Mouse (Mus musculus): ENCODE data around the gene Xrcc3. TPM values are rescaled to one million over a fixed set of nuclear protein-coding genes. Genes with fewer than 3 reads are reported as not detected.
A peak's percentile ranks its signal among the peaks of the same experiment; 100 is the strongest.

Xrcc3 gene
- polyA plus RNA-seq, 1 experiment from 2014 or later: 10.8 TPM

DNA sequence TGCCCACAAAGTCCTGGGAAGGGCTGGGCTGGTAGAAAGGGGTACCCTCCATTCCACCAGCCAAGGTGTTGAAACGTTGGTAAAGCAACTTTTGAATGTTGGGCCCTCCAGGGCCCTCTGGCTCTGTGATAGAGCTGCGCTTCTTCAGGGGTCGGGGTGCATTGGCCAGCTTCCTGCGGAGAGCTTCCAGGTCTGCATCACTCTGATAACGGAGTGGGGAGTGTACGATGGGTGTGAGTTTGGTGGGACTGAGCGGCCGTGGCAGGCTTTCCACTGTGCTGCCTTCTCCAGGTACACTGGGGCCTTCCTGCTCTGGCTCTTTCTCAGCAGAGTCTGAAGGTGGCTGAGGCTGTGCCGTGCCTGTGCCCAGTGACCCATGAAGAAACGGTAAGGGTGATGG lies 19.8 kb upstream of the Xrcc3 start:
- Histone ChIP-seq H3K4me2 (replicated peaks) (no peak overlapping the region), H3K9me3 (no peaks in the 10 kb centered on the region), H3K27me3 (no peaks in the 10 kb centered on the region), H3K27ac (no peak overlapping the region), H3K4me3 (no peak overlapping the region), H3K36me3 (peaks cover 58% of the 10 kb centered on the region), H3K9ac (no peak overlapping the region), H3K4me1 (no peaks in the 10 kb centered on the region)
- WGBS: 86% methylated on average over 10 of the region's 10 CpGs
- ATAC-seq (ENCODE audit: insufficient number of reproducible peaks, insufficient read depth, low FRiP score, low TSS enrichment): no peak

DNA sequence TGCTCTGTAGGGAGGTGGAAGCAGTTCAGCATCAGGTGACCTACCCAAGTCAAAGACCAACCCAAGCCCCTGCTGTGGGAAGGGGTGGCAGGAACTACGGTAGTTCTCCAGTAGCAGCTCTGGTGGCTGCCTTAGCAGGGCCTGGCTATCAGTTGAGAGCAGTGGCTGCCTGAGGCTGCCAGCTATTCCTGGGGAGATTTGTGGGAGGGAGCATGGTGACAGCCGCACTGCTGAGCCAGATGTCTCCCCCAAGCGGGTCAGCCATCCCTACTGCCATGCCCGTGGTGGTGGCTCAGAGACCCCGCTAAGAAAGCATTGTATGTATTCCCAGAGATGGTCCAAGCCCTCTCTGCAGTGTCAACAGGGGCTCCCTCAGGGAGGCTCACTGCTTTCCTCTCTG lies 19.0 kb upstream of the Xrcc3 start:
- H3K36me3 ChIP-seq: peaks cover 62% of the 10 kb centered on the region

DNA sequence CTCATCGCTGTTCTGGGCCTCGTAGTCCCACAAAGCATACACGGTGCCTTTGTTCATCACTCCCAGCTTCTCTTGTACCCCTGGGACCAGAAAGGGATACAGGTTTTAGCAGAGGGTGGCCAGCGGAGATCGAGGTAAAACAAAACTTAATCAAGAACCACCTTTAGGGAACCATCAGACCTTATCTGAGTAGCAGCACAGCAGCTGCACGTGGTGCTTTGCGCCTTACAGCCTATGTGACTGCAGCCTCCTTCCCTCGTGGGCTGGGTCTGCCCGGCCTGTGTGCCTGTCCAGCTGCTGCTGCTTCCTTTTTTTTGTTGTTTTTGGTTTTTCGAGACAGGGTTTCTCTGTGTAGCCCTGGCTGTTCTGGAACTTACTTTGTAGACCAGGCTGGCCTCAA lies 16.7 kb upstream of the Xrcc3 start:
- H3K9ac ChIP-seq: no peak overlapping the region
- H3K27me3 ChIP-seq: no peaks in the 10 kb centered on the region
- H3K27ac ChIP-seq: no peak overlapping the region
- H3K4me3 ChIP-seq: no peak overlapping the region
- H3K4me1 ChIP-seq: no peaks in the 10 kb centered on the region
- H3K9me3 ChIP-seq: no peaks in the 10 kb centered on the region
- H3K36me3 ChIP-seq: peaks cover 84% of the 10 kb centered on the region
- ATAC-seq (ENCODE audit: insufficient number of reproducible peaks, insufficient read depth, low FRiP score, low TSS enrichment): no peak
- 86% methylated on average over 10 of the region's 10 CpGs for WGBS
- no peak overlapping the region for H3K4me2 ChIP-seq (replicated peaks)

More for the DNA sequence above, 19.0 kb upstream of the Xrcc3 start:
- no peaks in the 10 kb centered on the region for H3K4me1 ChIP-seq
- H3K27me3 ChIP-seq: no peaks in the 10 kb centered on the region
- H3K4me2 ChIP-seq (replicated peaks): no peak overlapping the region
- no peak overlapping the region for H3K27ac ChIP-seq
- H3K9me3 ChIP-seq: no peaks in the 10 kb centered on the region
- no peak overlapping the region for H3K9ac ChIP-seq
- ATAC-seq (ENCODE audit: insufficient number of reproducible peaks, insufficient read depth, low FRiP score, low TSS enrichment): no peak
- 71% methylated on average over 5 of the region's 5 CpGs for WGBS
- no peak overlapping the region for H3K4me3 ChIP-seq

DNA sequence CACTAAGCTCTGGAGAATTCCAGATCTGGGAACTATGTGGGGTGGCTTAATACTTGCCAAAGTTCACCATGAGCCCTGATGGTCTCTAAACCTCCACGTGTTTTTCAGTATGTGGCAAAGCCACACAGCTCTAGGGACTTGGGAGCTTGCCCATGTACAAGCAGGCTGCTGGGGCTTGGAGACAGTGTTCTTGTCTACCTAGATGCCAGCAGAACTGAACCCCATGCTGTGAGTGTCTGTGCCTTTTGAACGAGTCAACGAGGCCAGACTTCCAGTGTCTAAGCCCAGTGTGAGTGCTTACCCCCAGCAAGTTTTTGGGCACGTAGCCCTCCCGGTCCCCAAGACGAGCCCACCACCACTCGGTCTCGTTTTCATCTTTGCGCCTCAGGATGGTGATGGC lies 16.3 kb upstream of the Xrcc3 start:
- no peak overlapping the region for H3K4me3 ChIP-seq
- ATAC-seq (ENCODE audit: insufficient number of reproducible peaks, insufficient read depth, low FRiP score, low TSS enrichment): no peak
- no peak overlapping the region for H3K9ac ChIP-seq
- 89% methylated on average over 9 of the region's 9 CpGs for WGBS
- H3K27me3 ChIP-seq: no peaks in the 10 kb centered on the region
- no peaks in the 10 kb centered on the region for H3K4me1 ChIP-seq
- H3K4me2 ChIP-seq (replicated peaks): no peak overlapping the region
- H3K36me3 ChIP-seq: peaks cover 89% of the 10 kb centered on the region
- H3K9me3 ChIP-seq: no peaks in the 10 kb centered on the region
- H3K27ac ChIP-seq: no peak overlapping the region

DNA sequence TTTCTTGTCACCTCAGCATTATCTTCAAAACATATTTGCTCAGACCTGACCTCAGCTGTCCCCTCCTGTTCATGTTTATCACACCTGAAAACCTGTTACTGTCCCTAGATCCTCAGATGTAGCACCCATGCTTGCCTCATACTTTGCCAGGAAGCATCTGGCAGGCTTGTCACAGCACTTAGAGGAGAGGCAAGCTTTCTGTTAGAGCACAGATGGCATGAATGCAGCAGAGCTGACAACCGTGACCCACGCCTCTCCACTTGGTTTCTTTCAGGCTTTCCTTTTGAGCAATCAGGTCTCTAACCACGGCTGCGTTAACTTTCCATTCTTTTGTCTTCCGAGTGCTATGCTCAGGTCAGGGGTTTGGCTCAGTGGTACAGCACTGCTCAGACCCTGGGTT lies 15.8 kb upstream of the Xrcc3 start:
- H3K27me3 ChIP-seq: no peaks in the 10 kb centered on the region
- ATAC-seq (ENCODE audit: insufficient number of reproducible peaks, insufficient read depth, low FRiP score, low TSS enrichment): no peak
- no peak overlapping the region for H3K27ac ChIP-seq
- H3K4me3 ChIP-seq: no peak overlapping the region
- no peaks in the 10 kb centered on the region for H3K9me3 ChIP-seq
- H3K4me1 ChIP-seq: no peaks in the 10 kb centered on the region
- H3K4me2 ChIP-seq (replicated peaks): no peak overlapping the region
- peaks cover 94% of the 10 kb centered on the region for H3K36me3 ChIP-seq
- H3K9ac ChIP-seq: no peak overlapping the region
- 79% methylated on average over 5 of the region's 5 CpGs for WGBS

DNA sequence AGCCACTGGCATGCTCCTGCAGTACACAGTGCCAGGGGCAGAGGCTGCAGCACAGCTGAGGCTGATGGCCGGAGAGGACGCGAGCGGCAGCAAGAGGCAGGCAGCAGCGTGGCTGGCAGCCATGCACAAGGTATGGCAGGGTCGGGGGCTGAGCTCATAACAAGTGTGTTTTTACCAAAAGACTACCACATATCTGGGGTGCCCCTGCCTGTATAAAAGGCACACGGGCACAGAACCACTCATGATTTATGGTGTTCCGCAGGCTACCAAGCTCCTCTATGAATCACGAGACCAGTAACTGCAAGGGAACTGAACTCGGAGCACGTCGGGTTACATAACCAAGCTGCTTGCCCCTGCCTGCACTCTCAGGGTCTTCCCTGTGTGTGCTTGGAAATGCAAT lies 13.9 kb upstream of the Xrcc3 start:
- 94% methylated on average over 12 of the region's 12 CpGs for WGBS
- ATAC-seq (ENCODE audit: insufficient number of reproducible peaks, insufficient read depth, low FRiP score, low TSS enrichment): no peak
- Histone ChIP-seq H3K9ac (no peak overlapping the region), H3K4me2 (replicated peaks) (no peak overlapping the region), H3K27me3 (no peaks in the 10 kb centered on the region), H3K4me1 (peaks cover under 1% of the 10 kb centered on the region; the same call in 1 of the 2 replicates), H3K36me3 (peaks cover 87% of the 10 kb centered on the region), H3K27ac (no peak overlapping the region), H3K4me3 (no peak overlapping the region), H3K9me3 (no peaks in the 10 kb centered on the region)

DNA sequence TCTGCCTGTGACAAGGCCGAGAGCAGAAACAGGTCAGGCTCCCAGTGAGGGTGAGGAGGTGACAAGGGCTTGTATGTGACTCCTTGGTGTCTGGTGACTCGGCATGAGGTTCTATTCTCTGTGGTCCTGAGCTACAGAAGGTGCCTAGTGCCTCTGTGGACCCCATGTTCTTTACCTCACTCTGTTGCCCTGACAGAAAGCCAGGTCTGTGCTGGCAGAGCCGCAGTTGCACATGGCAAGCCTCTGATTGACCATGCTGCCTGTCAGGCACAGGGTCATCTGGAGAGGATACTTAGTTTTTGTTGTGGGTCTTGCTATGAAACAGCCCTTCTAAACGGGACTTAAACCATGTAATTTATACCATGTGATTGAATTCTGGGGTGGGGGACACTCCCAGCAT lies 8.3 kb upstream of the Xrcc3 start:
- no peak for ATAC-seq (ENCODE audit: insufficient number of reproducible peaks, insufficient read depth, low FRiP score, low TSS enrichment)

DNA sequence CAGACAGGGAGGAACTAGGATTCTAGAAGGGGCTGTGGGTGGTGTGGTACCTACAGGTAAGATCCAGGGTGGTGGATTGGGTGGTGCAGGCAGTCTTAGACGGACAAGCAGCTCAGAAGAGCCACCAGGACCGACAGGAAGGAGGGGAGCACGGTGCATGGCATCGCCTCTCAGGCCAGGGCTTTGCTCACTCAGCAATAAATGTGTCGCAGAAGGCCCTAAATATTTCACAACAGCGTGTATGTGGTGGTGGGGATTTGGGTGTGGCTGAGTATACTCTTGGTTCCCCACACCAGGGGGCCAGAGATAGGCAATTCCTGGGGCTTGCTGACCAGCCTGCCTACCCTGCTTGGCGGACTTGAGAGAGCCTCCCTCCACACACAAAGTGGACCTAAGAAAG lies 7.0 kb upstream of the Xrcc3 start:
- no peaks in the 10 kb centered on the region for H3K27me3 ChIP-seq
- no peak overlapping the region for H3K4me2 ChIP-seq (replicated peaks)
- H3K36me3 ChIP-seq: peaks cover 25% of the 10 kb centered on the region
- 85% methylated on average over 7 of the region's 7 CpGs for WGBS
- no peak overlapping the region for H3K4me3 ChIP-seq
- no peak overlapping the region for H3K27ac ChIP-seq
- peaks cover 22% of the 10 kb centered on the region for H3K4me1 ChIP-seq
- no peak for ATAC-seq (ENCODE audit: insufficient number of reproducible peaks, insufficient read depth, low FRiP score, low TSS enrichment)
- no peak overlapping the region for H3K9ac ChIP-seq
- no peaks in the 10 kb centered on the region for H3K9me3 ChIP-seq

More for the DNA sequence above, 8.3 kb upstream of the Xrcc3 start:
- H3K9ac ChIP-seq: no peak overlapping the region
- H3K9me3 ChIP-seq: no peaks in the 10 kb centered on the region
- 67% methylated on average over 4 of the region's 4 CpGs for whole genome bisulfite sequencing
- H3K36me3 ChIP-seq: peaks cover 37% of the 10 kb centered on the region
- peaks cover 12% of the 10 kb centered on the region for H3K4me1 ChIP-seq
- H3K27ac ChIP-seq: no peak overlapping the region
- no peaks in the 10 kb centered on the region for H3K27me3 ChIP-seq
- H3K4me2 ChIP-seq (replicated peaks): no peak overlapping the region
- no peak overlapping the region for H3K4me3 ChIP-seq

DNA sequence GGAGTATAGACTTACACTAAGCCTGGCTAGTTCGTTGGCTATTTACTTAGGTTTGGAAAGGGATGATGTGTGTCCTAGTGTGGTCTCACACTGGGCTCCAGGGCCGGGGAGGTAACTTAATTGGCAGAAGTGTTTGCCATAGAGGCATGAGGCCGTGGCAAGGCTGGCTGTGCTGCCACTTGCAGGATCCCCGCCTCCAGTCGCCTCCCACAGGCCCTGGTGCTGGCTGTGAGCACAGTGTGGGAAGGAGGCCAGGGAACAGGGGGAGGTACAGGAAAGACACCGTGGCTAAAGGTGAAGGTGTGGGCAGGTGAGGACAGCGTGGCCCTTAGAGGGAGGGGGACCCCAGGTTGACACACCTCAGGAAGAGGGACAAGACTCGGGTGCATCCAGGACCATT lies 6.3 kb upstream of the Xrcc3 start:
- Histone ChIP-seq H3K4me3 (no peak overlapping the region), H3K27me3 (no peaks in the 10 kb centered on the region), H3K27ac (no peak overlapping the region), H3K36me3 (peaks cover 17% of the 10 kb centered on the region), H3K9me3 (no peaks in the 10 kb centered on the region), H3K4me2 (replicated peaks) (no peak overlapping the region), H3K9ac (no peak overlapping the region), H3K4me1 (peaks cover 30% of the 10 kb centered on the region)
- 82% methylated on average over 8 of the region's 8 CpGs for WGBS
- ATAC-seq (ENCODE audit: insufficient number of reproducible peaks, insufficient read depth, low FRiP score, low TSS enrichment): no peak

DNA sequence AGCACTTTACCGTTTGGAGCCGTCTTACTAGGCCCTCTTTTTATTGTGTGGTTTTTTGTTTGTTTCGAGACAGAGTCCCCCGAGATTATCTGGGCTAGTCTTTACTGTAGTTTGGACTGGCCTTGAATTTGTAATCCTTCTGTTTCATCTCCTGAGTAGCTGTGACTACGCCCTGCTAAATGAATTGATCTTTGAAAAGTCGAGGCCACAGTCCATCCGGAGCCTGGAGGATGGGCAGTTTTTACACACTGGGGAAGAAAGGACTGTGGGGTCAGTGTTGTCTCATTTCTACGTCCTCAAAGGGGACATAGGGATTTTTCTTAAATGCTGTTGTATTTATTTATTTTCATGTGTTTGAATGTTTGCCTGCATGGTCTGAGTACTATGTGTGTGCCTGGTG lies 4.3 kb upstream of the Xrcc3 start:
- H3K36me3 ChIP-seq: no peaks in the 10 kb centered on the region
- no peak overlapping the region for H3K4me3 ChIP-seq
- 92% methylated on average over 8 of the region's 8 CpGs for WGBS
- no peak for ATAC-seq (ENCODE audit: insufficient number of reproducible peaks, insufficient read depth, low FRiP score, low TSS enrichment)
- peaks cover 36% of the 10 kb centered on the region for H3K4me1 ChIP-seq
- H3K9me3 ChIP-seq: no peaks in the 10 kb centered on the region
- no peak overlapping the region for H3K4me2 ChIP-seq (replicated peaks)
- H3K27ac ChIP-seq: no peak overlapping the region
- H3K27me3 ChIP-seq: no peaks in the 10 kb centered on the region
- no peak overlapping the region for H3K9ac ChIP-seq

DNA sequence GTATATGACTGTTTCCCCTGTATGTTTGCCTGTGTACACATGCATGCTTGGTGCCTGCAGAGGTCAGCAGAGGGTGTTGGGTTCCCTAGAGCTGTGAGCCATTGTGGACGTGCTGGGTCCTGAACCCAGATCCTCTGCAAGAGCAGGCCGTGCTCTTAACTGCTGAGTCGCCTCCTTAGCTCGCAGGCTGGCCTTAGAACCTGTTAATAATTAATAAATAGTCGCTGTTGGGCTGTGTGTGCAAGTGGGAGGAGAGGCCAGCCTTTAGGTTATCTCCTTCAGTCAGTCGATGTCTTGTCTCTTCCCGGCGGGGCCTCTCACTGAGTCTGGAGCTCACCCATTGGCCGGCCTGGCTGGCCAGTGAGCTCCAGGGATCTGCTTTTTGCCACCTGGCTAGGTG lies 3.3 kb upstream of the Xrcc3 start:
- 71% methylated on average over 9 of the region's 9 CpGs for WGBS
- no peak overlapping the region for H3K9ac ChIP-seq
- no peaks in the 10 kb centered on the region for H3K9me3 ChIP-seq
- ATAC-seq (ENCODE audit: insufficient number of reproducible peaks, insufficient read depth, low FRiP score, low TSS enrichment): no peak
- H3K27me3 ChIP-seq: no peaks in the 10 kb centered on the region
- no peak overlapping the region for H3K4me3 ChIP-seq
- H3K4me2 ChIP-seq (replicated peaks): peak overlapping the region; percentile 68; the same call in 1 of the 2 replicates
- H3K36me3 ChIP-seq: no peaks in the 10 kb centered on the region
- no peak overlapping the region for H3K27ac ChIP-seq
- H3K4me1 ChIP-seq: peaks cover 43% of the 10 kb centered on the region

DNA sequence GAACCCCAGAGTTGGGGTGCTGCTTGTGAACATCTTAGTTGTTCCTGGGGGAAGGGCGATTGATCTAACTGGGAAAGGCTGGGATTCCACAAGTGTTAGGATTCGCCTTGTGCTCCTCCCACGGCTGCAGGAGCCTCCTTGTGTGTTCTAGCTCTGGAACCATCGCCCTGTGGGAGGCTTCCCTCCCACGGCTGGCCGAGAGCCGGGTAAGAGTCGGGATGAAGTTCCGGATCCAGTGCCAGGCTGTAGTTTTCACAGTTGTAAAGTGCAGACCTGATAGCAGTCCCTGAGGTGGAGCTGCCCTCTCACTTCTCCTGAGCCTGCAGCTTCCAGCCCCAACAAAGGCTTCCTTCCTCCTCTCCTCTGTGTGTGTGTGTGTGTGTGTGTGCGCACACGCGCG lies 2.9 kb upstream of the Xrcc3 start:
- no peak for ATAC-seq (ENCODE audit: insufficient number of reproducible peaks, insufficient read depth, low FRiP score, low TSS enrichment)
- H3K4me2 ChIP-seq (replicated peaks): peak overlapping the region; percentile 68
- 0 out of 2 replicates have a peak overlapping the region, but pooled peaks have one; percentile 10 for H3K4me3 ChIP-seq
- no peaks in the 10 kb centered on the region for H3K9me3 ChIP-seq
- no peak overlapping the region for H3K9ac ChIP-seq
- no peaks in the 10 kb centered on the region for H3K36me3 ChIP-seq
- 68% methylated on average over 13 of the region's 13 CpGs for WGBS
- H3K27ac ChIP-seq: peak overlapping the region; percentile 6; the same call in 1 of the 2 replicates
- no peaks in the 10 kb centered on the region for H3K27me3 ChIP-seq
- H3K4me1 ChIP-seq: peaks cover 44% of the 10 kb centered on the region

All from embryonic facial prominence, embryonic 12.5 days (tissue).